Mouse (Mus musculus) sigmoid colon, adult 10 weeks (tissue): Measurements from ENCODE around the gene Itprip. TPM values are rescaled to one million over a fixed set of nuclear protein-coding genes. Genes with fewer than 3 reads are reported as not detected.

Experiments
- polyA plus RNA-seq: library from polyadenylated mRNA; stranded (reverse); fragments of 350-450 nt; fragmentation: Illumina TruSeq; extraction: RNeasy Lipid Tissue Mini Kit (QIAGEN cat#74804); gene quantifications from one replicate; pipeline ENCODE4 v1.2.3, GENCODE M21; 2014; ENCODE audit warnings: low read depth, low replicate concordance

Gene Itprip
- polyA plus RNA-seq: 0.16 TPM

DNA sequence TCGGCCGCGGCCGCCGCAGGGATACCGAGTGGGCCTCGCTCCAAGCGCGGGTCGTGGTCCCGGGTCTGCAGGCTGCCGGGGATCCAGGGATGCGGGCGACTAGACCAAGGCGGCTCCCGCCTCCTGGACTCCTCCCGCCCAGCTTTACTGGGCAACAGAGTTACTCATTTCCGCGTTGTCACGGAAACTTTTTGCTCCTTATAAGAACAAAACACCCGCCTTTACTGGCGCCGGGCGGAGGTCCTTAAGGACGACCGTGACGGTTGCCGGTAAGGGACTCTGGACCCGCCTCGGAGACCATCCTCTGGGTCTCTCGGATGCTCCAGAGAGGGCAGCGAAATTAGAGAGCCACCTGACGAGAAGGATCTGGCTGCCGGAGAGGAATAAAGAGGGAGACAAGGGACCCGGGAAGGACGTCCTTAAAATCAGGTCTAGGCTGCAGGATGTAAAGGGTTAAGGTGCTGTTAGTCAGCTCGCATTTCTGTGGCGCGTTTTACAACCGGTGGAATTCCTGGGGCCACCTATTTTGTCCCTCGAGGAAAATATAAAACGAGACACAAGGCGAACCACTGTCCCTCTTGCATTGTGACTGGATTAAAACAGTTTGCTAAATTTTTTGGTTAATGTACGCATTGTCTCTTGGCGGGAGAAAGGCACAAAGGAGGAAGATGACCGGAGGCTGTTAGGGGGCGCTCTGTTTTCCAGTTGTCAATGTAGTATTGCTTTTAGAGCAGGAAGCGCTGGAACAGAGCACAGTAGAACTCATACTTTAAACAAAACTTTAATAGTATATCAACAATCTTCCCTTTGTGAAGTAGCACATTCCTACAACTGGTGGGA, at the start of gene Itprip, which contains the start of gene Cfap43:
Gene Itprip (minus strand): TSS at position 174 of the 840 bp plus-strand sequence.
Gene Cfap43 (minus strand): TSS at position 162 of the 840 bp plus-strand sequence.

DNA sequence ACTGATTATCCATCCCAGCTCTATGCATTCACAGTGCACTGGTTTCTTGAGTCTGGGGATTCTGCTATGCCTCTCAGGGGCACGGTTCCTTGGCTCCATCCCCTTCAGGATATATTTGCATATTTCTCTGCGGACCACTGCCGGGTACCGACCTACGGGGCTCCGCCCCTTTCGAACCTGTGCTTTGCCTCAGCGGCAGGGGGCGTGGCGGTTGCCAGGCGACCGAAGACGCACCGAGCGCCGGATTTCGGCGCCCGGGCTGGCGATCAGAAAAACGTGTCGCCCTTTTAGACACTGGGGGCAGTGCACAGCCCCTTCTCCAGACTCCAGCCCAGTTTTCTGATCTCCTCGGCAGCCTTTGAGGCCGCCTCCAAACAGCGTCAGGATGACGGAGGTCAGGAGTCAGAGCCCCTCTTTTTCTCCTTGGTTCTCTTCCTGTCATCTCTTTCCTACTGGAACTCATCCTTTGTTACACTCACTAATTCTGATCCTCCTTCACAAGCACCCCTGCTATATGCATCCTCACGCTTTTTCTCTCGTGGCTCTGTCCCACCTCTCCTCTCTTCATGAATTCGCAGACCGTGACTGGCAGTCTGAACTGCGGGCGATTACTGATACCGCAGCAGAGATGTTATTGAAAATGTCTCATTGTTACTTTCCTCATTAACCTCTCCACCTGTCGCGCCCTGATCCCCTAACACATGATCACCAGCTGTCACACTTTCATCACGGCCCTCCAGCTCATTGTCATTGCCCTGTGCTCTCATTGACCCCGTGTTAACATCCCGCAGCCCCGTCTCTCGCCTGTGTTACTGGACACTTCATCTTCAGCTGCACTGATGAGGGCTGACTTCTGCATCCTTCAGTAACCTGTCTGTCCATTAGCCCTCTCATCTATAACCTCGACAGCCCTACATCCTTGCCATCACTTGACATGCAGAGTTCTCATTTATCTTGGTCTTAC, 18.6 kb upstream of the Itprip start, which contains the start of gene Cfap58:
Gene Cfap58 (plus strand): TSS at position 233 of the 964 bp plus-strand sequence.

DNA sequence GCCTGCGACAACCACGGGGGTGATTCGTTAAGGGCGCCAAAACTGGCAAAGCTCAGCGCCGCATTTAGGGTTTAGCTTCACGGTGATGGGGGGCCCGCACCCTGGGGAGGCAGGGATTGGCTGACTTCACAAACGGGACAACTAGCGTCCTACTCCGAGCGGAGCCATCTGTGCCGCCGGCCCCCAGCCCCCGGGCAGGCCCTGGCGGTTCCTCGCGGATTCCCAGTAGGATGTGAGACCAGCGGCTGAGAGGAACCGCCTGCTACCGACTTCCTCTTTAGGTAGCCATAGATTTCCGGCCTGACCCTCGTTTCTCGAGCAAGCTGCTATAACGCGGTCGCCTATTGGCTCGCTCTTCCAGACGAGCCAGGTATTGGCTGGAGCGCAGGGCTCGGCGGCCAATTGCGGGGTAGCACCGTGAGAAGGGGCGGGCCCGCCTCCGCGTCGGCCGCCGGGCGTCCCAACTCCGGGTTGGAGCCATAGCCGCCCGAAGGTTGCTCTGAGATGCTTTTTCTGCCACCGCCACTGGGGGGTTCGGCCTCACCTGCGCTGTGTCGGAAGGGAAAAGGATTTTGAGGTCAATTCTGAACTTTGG, 53.6 kb downstream of the Itprip start, which contains the start of gene Gsto2:
Gene Gsto2 (plus strand): TSS at position 182 of the 595 bp plus-strand sequence.

DNA sequence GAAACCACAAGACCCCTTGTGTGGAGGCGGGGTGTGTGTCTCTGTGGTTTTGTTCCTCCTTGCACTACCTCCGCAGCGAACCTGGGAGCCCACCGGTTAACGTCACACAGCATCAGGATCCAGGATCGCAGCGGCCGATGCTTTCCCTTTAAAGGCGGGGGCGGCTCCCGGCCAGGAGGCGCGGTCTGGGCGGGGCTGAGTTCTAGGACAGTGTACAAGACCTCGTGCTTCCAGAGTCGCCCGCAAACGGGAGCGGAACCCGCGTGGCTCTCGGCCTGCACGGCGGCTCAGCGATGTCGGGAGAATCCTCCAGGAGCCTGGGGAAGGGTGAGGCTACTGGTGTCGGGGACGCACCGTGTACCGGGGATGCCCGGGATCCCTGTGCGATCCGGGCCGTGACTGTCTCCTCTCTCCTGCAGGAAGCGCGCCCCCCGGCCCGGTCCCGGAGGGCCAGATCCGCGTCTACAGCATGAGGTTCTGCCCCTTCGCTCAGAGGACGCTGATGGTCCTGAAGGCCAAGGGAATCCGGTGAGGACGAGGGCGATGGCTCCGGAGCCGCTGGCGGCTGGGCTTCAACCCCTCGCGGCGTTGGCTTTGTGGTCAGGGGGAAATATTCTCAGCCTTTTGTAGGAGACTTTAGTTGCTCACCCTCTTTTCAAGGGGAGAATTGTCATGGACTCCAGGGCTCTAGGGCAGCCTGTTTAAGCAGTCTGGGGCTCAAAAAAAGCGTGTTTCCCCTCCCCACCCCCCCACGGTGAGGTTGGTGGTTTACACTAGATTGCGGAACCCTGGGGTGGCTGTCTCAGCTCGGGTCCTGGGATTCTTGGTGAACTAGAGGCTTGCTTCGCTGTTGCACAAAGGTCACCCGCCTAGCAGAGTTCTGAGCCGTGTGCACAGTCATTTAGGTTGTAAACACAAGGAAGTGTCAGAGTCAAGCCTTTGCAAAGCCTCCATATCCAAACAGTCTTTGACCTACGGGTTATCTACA, 64.0 kb downstream of the Itprip start, which contains the start of gene Gsto1:
Gene Gsto1 (plus strand): TSS at position 175 of the 988 bp plus-strand sequence.

Other genes starting within 250 kb of the Itprip start
- not detected for gene Col17a1, start 227.2 kb downstream of the Itprip start, polyA plus RNA-seq
- 203 TPM for gene Sfr1, start 187.6 kb downstream of the Itprip start, polyA plus RNA-seq
- gene Gsto1, start 64.3 kb downstream of the Itprip start, polyA plus RNA-seq: 460 TPM
- gene Gsto2, start 53.8 kb downstream of the Itprip start, polyA plus RNA-seq: not detected
- 0.32 TPM for gene Cfap43, start within 50 bp of the Itprip start, polyA plus RNA-seq
- gene Cfap58, start 18.4 kb upstream of the Itprip start, polyA plus RNA-seq: not detected